Mouse (Mus musculus) embryo, embryonic 9.5 days (tissue): ENCODE measurements around the gene Nudt10.
"Not testable (repeated sequence)": the region's sequence is repeated elsewhere in the genome, so short reads cannot be mapped to it uniquely, and the experiment has no call there.

Experiments used
- DNase-seq: peaks from one replicate; pipeline ENCODE4 v3.0.0-alpha.2; 2017; ENCODE audit errors: extremely low spot score

Nudt10 gene

GRCm38 (mm10) chrX:6172823-6173640, at the start of gene Nudt10:
Gene Nudt10 (minus strand): TSS chrX:6173015.
- DNase-seq, result not testable (repeated sequence)

DNA sequence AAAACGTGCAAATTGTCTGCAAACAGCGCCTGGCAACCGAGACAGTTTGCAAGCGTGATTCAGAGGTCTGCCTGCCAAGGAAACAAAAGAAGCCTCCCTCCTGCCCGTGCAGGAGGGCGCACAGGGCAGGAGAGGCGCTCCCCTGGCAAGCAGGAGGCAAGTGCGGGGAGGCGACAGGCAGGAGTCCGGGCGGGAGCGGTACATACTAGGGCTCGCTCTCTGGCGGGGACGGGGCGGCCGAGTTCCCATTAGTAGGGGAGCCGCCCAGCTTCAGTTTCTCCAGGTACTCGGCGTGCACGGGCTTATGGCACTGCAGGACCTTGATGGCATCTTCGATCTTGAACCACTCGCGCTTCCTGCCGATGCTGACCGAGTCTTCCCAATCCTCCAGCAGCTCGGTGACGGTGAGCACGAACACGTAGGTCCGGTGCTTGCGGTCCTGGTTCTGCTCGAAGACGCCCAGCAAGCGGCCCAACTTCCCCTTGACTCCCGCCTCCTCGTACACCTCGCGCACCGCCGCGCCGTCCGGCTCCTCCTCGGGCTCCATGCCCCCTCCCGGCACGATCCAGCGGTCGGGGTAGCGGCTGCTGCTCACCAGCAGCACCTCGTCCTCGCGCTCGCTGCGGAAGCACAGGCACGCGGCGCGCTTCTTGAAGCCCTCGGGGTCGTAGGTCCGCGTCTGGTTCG, 536 bp downstream of the Nudt10 start:
- peak; percentile 0 for DNase-seq

GRCm38 (mm10) chrX:6171718-6172117, 1.1 kb downstream of the Nudt10 start:
- DNase-seq, result no peak
